Mouse (Mus musculus) ZHBTc4 (cell line): ENCODE data around the gene Egfem1.

ENCODE experiments used
- DNase-seq: peaks from one replicate; pipeline ENCODE4 v3.0.0-alpha.2; 2011; ENCODE audit warnings: low read depth, low spot score

The Egfem1 gene

DNA sequence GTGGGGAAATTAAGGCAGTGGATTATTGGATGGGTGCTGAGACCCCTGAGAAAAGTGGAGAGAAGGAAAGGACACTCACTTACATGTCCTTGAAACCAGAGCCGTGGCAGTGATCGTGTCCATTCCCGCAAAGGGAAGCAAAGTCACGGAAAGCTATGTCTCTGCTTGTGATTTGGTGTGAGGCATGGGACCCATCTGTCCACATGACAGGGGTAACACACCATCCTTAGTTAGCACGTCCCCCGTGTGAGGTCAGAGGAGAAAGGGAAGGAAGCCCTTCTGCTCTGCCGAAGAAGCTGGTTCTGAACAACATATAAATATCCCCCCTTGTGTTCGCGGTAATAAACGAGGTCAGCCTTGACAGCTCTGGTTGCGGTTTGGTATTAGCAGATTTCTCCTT lies 52.7 kb downstream of the Egfem1 start:
- no peak for DNase-seq

DNA sequence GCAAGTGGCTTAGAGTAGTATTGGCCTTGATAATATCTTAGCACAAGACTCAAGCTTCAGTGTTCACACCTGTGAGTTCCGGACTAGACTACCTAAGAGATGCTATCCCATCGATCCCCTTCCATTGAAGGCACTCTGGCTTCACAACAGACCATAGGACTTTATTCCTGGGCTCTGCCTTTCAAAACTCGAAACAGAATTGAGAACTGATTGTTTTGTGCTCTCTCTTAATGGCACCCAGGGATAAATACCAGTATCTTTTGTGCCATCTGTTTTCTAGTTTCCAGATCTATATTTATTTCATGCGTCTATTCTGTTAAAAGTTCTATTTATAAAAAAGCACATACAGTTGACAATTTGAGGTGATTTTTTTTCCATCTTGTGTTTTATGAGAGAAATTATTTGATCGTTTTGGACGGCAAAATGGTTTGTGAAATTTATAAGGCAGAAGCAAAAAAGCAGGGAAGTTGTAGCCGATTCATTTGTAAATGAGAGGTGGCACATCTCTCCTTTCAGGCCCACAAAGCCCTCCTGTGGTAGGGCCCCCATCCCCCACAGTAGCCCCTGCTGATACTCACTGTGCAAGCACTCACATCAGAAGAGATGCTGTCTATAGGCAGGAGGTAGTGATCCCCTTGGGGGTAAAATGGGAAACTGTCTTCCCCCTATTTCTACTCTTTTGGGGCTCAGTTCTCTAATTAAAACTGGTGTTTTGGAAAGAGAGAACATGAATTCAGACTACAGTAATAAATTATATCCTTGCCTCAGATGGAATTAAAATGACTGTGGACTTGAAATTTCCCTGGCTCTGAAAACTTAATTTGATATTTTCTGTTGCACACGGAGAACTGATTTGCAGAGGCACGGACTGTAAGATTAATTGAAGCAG lies 53.6 kb downstream of the Egfem1 start:
- peak; percentile 31 for DNase-seq

DNA sequence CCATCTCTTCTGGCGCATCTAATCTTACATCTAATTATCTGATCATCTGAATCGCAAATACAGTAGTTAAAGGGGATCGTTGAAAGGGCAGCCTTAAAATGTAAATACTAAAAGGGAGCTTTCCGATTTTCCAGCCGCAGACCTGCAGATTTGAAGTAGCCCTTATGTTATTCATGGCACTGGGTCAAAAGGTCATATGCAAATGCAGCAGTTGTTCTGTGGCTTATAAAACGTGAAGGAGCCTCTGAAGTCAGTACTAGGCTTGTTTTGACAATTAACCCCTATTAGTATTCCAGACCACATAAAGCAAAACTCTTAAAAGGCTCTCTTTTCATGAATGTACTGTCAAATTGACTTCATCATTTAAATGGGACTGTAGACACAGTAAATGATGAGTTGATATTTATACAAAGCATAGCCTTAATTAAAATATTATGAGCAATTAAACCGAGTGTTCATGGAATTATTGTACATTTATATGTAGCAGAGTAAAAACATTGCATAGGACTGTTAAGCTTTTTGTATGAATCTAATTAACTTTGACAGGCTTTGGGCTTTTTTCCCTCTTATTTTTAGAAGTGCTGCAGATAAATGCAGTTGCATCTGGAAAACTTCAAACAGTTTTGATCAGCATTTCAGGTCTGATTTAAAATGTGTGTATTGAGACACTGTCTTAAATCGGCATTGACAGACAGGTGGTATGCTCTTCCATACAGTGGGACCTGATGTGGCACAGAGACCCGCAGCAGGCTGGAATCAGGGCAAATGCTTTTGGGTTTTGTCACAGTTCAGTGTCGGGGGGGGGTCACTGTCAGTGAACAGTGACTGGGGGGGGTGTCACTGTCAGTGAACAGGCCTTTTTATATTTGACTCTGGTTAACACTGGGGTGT lies 54.5 kb downstream of the Egfem1 start:
- peak; percentile 75 for DNase-seq

DNA sequence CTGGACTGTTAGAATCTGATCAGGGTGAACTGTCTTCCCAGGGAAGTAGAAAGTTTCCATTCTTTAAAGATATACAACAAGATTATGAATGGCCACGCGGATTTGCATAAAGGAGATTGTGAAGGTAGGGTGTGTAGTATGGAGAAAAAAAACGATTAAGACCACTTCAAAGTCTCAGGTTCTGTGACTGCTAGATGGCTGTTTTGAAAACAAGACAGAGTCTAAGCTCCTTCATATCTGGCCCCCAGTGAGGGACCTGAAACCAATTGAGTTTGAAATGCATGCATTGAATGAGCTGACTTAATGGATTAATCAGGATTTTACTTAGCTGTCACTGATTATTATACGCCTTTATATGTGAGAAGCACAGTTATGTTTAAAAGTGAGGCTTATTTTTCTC lies 86.6 kb downstream of the Egfem1 start:
- DNase-seq = no peak

DNA sequence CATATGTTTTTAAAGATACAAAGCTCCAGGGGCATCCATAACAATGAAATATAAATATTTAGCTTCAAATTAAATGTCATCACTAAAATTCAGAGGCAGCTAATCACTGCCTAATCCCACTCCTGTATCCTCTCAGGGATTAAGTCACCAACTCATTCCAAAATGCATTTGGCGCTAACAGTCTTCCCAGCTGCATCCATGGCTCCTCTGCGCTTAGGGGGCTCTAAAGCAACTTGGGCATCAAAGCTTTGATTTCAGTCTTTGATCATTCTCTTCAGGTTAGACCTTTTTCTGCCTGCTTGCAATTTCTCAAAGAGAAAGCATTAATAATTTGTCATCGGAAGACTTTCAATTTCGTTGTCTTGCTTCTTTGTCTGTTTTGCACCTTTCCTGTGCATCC lies 87.2 kb downstream of the Egfem1 start:
- DNase-seq = no peak

DNA sequence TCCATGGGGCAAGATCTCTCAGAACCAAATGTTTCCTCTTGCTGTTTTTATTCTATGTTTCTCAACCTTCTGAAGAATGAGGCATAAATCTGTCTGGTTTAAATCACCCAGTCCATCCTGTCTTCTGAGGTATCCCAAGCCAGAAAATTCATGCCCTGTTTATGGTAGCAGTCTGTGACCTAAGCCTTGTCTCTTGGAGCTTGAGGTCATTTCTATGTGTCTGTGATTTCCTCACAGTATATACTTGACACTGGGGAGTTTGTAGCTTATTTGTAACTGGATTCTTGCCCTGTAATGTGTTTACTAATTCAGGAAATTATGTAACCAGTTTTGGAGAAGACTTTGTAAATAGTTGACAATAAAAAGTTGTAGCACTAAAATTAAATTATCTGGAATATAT lies 95.2 kb downstream of the Egfem1 start:
- DNase-seq = no peak

DNA sequence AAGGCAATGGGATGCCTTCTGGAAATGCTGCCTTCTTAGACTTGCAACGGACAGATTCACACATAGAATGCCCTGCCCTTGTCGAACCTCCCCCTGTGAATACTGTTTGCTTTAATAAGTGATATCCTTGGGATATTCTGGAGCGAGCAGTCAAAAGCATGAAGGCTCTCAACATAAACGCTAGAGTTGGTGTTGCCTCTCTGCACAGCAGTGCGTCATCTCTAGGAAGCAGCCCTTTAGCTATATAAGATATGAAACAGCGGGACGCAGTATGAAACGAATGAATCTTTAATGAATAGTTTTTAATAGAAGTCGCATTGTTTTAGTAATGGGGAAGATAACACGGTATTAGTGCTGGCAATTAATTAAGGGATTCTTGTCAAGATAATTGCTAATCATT lies 101.2 kb downstream of the Egfem1 start:
- DNase-seq = no peak

DNA sequence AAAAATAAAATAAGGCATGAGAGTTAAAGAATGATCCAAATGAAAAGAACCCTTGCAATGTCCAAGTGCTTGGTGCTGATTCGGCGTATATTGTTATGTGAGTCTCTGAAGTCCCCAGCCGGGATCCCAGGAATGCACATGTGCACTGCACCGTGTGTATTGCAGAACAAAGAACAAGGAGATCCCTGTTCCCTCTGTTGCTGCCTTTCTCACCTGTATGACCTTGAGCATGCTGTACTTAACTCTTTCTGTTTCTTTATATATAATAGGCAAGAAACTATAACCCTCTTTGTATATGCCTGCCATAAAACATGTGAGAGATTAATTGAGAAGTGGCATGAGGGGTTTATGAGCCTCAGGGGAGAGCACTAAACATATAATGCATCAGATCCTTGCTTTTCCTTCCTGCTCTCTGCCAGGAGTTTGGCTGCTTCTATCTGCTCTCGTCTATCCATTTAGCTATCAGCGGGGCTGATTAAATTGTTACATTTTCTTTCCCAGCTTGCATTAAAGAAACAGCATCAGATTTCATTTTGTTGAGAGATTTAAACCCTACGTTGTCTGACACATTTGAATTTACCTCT lies 101.9 kb downstream of the Egfem1 start:
- peak; percentile 36 for DNase-seq

DNA sequence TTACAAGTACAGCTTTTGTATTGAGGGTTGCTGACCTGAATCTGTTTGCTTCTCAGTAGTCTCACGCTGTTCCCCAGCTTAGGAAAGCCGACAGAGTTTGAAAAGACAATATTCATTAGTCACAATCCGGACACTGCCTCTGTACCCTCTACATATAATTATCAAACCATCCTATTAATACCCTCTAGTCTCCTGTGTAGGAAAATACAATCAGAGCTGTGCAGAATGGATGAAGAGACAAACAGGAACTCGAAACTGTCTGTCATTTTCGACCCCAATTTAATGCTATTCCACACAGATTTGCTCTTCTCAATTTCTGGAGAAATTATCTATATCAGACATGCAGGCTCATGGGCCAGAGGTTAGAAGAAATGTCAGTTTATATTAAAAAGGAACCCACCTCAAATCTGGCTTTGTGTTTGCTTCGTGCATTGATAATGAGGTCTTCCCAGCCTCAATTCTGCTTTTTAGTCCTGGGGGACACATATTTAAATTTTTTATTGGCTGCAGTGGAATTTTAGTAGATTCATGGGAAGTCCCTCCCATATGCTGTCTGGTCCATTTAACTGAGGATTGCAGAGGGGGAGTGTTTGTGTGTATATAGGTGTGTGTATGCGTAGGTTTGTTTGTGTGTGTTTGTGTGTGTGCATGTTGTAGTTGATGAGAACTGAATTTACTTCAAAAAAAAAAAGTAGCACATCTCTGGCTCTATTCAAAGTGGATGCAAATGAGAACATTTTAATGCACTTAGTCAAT lies 102.8 kb downstream of the Egfem1 start:
- no peak for DNase-seq

DNA sequence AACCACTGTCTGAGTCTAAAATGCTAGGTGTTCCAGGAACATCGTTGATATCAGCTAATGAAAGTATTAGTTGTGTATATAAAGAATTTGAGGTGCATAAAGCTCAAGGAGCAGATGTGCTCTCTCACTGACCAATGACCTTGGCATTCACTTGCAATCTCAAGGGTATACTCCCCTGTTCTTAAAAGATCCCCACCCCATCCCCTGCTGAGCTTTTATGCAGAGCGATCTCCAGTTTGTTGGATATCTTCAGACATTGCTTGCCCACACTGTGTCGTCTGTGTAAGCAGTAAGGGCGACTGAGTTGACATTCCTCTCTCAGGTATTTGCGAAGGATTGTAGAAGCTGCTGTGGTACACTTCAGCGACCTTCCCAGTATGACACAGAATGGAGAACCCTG lies 108.4 kb downstream of the Egfem1 start:
- DNase-seq = peak; percentile 88

DNA sequence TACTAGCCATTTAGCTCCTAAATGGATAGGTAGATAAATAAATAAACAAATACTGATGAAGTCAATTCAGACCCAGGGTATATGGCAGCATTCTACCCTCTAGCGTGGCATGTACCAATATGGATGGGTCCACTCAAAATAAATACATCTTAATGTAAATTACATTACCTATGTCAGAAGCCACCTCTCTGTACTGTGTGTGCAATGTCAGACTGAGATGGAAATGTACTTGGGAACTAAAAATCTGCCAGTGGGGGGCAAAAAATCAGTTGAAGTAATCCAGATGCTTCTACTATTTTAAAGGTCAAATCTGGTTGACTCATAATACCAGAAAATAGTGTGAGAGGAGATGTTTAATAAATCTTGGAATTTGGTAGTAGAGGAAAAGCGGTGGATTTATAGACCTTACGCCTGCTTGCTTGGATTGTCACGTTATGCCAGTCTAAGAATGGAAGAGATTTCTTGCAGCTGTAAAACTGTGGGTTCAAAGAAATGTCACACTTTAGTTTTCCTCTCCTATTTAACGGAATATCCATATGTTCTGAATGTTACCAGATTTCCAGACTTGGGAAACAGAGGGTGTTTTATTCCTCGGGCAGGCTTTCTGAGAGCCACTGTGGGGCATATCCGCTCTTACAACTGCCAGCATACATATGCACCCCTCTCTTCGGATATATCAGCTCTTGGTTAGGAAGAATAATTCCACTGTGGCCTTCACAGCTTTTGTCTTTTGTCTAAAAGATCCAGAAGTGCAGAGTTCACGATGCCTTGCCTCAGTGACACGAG lies 116.1 kb downstream of the Egfem1 start:
- DNase-seq = no peak

DNA sequence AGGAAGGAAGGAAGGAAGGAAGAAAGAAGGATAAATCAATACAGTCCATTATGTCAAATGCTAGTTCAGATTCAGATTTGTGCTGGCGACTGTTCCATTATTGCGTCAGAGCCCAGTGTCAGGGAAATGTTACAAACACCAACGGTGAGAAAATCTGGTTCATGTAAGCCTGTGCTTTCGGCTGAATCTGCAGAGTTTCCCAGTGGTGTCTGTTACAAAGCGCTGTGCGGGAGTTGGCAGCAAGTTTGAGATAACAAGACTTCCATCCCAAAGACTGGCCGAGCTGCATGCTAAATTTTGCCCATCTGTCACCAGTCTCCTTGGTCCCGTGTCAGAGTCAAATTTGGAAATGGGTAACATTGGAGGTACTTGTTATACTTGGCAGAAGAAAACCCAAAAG lies 118.8 kb downstream of the Egfem1 start:
- DNase-seq = no peak

DNA sequence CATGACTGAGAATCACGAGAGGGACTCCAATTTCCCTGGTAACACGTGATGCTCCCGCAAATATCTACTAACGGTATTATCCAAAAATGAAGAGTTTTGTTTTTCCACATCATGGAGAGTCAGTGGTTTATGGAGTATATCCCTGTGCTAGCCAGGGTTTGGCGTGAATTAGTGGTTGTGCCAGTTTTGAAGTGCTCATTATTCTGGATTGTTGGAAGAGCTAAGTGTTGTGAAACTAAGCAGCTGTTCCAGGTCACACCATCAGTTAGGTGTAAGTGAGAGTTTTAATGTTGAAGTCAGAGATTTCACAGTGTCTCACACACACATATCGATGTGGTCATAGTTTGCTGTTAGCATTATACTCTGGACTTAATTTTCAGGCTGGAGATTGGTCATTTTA lies 120.7 kb downstream of the Egfem1 start:
- no peak for DNase-seq

DNA sequence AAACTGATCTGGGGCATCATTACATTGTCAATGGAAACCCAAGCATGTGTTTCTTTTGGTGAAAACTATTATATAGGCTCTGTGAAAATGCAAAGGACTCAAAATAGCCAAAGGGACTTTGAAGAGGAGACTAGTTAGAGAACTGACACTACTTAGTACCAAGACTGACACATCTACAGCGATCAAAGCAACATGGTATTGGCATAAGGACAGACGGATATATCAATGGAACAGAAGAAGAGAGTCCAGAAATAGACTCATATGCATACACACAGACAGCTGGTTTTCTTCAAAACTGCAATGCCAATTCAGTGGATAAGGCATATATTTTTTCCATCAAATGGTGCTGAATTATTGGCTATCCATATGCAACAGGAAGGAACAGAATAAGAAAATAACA lies 140.6 kb downstream of the Egfem1 start:
- DNase-seq = no peak

DNA sequence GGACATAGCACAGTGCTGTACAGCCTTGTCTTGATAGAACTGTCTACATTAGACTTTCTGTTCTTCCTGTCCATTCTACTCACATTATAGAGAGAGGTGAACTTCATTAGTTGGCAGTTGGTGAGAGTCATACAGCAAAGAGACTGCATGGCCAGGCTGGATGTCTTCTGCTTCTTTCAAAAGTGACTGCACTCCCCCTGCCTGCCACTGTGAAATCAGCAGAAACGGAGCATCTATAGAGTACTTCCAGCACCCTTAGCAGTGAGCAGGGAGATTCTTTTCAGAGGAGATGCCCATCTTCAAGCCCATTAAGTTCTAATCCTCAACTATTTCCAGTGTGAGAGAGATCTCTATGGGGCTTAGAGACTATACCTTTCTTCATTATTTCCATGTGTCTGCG lies 147.9 kb downstream of the Egfem1 start:
- peak; percentile 3 for DNase-seq

DNA sequence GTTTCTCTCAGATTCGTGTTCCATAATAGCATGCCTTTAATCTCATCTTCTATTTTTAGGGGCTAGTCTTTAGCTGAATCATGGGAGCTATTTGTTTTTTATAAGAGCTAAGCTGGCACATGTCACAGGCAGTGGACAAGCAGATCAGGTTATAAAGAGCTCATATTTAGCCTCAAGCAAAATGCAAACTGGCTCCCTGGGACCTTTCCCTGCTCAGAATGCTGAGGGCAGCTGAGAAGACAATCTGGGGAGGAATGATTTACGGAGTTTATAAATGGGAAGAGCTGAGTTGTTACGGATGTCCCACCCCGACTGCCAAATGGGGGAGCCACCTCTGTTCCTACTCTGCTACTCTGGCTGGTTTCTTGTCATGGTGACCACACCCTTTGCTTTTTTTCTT lies 153.7 kb downstream of the Egfem1 start:
- no peak for DNase-seq

DNA sequence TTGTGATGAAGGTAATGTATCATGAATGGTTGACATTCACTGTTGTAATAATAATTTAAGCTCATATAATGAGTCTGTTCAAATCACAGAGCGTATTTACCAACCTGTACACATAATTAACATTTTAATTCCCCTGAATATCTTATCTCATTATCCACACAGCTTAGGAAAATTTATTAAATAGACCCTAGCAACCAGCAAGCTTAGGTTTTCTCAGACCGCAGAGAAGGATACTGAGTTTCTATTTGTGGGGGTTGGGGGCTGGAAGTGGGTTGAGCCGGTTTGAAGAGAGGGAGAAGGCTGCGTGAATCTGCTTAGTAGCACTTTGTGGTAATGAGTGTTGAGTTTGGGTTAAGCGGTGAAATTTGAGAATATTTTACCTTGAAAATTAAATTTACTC lies 154.7 kb downstream of the Egfem1 start:
- DNase-seq = no peak

DNA sequence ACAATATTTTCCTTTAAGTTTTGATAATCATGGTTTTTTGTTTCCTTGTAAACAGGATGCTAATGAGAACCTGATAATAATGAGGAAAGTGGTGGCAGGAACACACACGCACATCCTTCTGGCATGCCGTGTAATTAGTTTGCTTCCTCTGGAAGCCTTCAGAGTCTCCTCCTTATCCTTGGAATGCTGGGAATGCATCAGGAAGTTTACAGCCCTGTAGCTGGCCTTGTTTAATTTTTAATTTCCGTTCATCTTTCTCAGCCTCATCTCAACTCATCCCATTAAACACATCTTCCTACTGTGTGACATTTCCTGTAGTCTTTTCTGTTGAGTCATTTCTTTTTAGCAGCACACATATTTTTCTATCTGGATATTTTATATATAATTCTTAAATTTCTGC lies 161.8 kb downstream of the Egfem1 start:
- no peak for DNase-seq

DNA sequence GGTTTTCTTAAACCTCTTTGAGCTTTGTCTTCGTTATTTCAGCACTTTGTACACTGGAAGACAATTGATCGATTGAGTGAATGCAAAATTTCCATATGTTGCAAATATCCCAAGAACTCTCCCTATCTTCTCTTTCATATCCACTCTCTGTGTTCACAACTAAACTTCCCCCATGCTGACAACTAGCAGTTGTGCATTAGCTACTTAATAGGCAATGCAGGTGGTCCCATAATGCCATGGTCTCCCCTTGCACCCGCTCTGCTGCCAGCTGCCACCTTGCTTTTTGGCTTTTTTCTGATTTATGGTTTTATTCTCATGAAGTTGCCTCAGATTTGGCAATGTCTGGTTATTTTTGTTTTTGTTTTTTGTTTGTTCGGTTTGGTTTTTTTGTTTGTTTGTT lies 209.8 kb downstream of the Egfem1 start:
- DNase-seq = no peak

DNA sequence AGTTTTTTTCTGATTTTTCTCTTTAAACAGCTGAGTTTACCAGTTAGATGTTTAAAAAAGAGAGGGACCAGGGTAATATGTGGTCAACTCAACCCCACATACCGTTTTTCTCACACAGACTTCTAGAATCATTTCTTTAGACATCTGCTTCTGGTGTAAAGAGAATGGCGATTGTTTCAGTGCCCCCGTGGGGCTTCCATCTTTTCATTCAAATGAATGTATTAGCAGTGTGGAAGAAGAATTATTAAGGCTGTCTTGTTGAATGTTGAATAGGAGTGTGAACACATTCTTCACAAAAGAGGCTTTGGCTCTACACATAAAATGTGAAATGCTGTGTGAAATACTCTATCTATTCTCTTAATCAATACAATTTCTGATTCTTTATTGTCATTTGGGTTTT lies 210.4 kb downstream of the Egfem1 start:
- DNase-seq = no peak

DNA sequence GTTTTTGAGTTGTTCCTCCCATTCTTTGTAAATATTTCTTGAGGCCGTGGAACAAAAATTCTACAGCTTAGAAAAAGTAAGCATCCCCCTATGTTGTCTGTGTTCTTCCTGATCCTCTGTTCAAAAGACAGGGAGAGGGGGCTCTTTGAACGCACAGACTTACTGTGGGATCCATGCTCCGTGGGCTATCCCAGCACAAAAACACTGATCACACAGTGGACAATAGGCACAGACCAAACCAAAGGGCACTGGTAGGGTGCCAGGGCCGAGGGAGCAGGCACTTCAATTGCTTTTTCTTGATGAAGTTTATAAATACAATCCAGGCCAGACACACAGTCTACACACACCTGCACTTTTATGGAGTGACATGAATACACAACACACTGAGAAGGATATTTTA lies 211.4 kb downstream of the Egfem1 start:
- no peak for DNase-seq
